Mouse (Mus musculus) stomach, postnatal 0 days (tissue): Measurements from ENCODE around the gene Hist1h2ad. TPM values are rescaled to one million over a fixed set of nuclear protein-coding genes. Genes with fewer than 3 reads are reported as not detected.

Experiments
- ATAC-seq: fragments of 200-750 bp; cut with Nextera tagmentation; 2 replicates; pipeline ENCODE4 v1.8.0; 2017; ENCODE audit not compliant: low FRiP score, low TSS enrichment
- DNase-seq: peaks from one replicate; pipeline ENCODE4 v3.0.0-alpha.2; 2016; ENCODE audit warnings: low spot score
- H3K27ac ChIP-seq: fragments of 300-500 bp; sonication (generic); replicated peaks from 2 replicates; pipeline ENCODE4 v1.5.1; 2014; ENCODE audit warnings: mild to moderate bottlenecking, control low read depth
- H3K27me3 ChIP-seq: fragments of 300-500 bp; sonication (generic); 2 replicates; pipeline ENCODE4 v1.6.1; 2014; ENCODE audit warnings: low read length; ENCODE audit not compliant: control insufficient read depth, insufficient read depth
- H3K36me3 ChIP-seq: fragments of 300-500 bp; sonication (generic); 2 replicates; pipeline ENCODE4 v1.6.1; 2014; ENCODE audit warnings: low read length, mixed read lengths; ENCODE audit not compliant: control insufficient read depth, insufficient read depth
- H3K4me1 ChIP-seq: fragments of 300-500 bp; sonication (generic); replicated peaks from 2 replicates; pipeline ENCODE4 v1.6.1; 2014; ENCODE audit warnings: antibody characterized with exemption; ENCODE audit not compliant: control insufficient read depth, insufficient read depth
- H3K4me2 ChIP-seq: fragments of 300-500 bp; sonication (generic); replicated peaks from 2 replicates; pipeline ENCODE4 v1.6.1; 2014; ENCODE audit warnings: low read depth, mild to moderate bottlenecking, control low read depth, moderate library complexity
- H3K4me3 ChIP-seq: fragments of 300-500 bp; sonication (generic); 2 replicates; pipeline ENCODE4 v1.5.1; 2014; ENCODE audit warnings: low read depth, low read length, control low read depth
- H3K9ac ChIP-seq: fragments of 300-500 bp; sonication (generic); 2 replicates; pipeline ENCODE4 v1.6.1; 2014; ENCODE audit warnings: mild to moderate bottlenecking, low read length, control low read depth, mixed read lengths
- H3K9me3 ChIP-seq: fragments of 300-500 bp; sonication (generic); 2 replicates; pipeline ENCODE4 v1.6.1; 2016; ENCODE audit warnings: low read length; ENCODE audit not compliant: control insufficient read depth
- CTCF ChIP-seq: IDR thresholded peaks from 2 replicates; pipeline ENCODE4 v1.5.1; 2016; ENCODE audit warnings: antibody characterized with exemption, low read depth, mild to moderate bottlenecking, moderate library complexity
- EP300 ChIP-seq: optimal IDR thresholded peaks from 2 replicates; pipeline ENCODE3; 2016; ENCODE audit warnings: antibody characterized with exemption
- whole genome bisulfite sequencing: fragments of 180-500 bp; shearing (Covaris S2); extraction: QIAGEN DNeasy Blood & Tissue Kit; methylation state at CpG from one replicate; pipeline ENCODE4 v1.1.7; 2014; 5-methylcytosine and 5-hydroxymethylcytosine counted together
- polyA plus RNA-seq: library from polyadenylated mRNA; unstranded; fragments of >200 nt; fragmentation: Nextera tagmentation; extraction: Ambion mirVana; gene quantifications from 2 replicates; pipeline ENCODE4 v1.2.1, GENCODE M21; 2015

Gene Hist1h2ad
- polyA plus RNA-seq, 1 experiment from 2014 or later: 0.79 TPM

DNA sequence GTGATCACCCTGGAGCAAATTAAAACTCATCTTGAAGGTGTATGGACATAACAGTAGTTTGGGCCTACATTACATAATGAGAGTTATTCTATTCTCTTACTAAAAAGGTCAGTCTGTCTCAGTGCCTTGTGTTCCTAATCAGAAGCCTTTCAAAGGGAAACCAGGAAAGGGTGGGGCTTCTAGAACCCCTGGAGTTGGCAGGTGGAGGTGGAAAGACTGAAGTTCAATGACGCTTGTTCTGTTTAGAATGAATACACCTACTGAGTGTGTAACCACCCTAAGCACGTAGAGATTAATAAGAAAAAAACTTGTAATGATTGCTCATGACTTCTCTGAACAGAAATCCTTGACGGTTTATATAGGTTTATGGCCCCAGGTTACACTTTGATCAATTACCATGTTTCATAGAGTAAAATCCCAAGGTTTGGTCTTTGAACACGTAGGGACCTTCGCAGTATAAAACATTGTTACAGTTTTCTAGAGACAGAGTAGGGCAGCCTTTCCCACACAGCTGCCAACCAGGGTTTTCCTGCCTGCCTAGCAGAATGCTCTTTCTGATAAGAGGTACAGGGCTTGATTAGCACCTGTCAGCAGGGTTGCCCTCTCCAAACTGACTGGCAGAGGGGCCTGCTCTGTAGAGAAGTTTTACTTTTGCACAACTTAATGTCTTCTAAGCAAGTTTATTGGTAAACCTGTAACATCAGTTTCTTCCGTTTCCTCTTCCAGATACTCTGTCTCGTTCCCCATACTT is 21.6 kb downstream of the Hist1h2ad start:
- H3K4me1 ChIP-seq: no peaks in the 10 kb centered on the region
- H3K9me3 ChIP-seq: no peaks in the 10 kb centered on the region
- TF ChIP-seq CTCF (no peak), EP300 (no peak)
- no peak overlapping the region for H3K4me3 ChIP-seq
- H3K36me3 ChIP-seq: no peaks in the 10 kb centered on the region
- H3K27me3 ChIP-seq: no peaks in the 10 kb centered on the region
- no peak overlapping the region for H3K4me2 ChIP-seq
- H3K27ac ChIP-seq: no peak overlapping the region
- no peak overlapping the region for H3K9ac ChIP-seq
- peak; percentile 29 for DNase-seq
- ATAC-seq: peak; percentile 64; the same call in 1 of the 2 replicates
- 66% methylated on average over 7 of the region's 7 CpGs for WGBS

- H3K27me3 ChIP-seq: no peaks in the 10 kb centered on the region
- H3K4me3 ChIP-seq: no peak overlapping the region
- H3K4me2 ChIP-seq: no peak overlapping the region
- ATAC-seq: 0 out of 2 replicates have a peak, but pooled peaks have one; percentile 57
- H3K27ac ChIP-seq: no peak overlapping the region
- whole genome bisulfite sequencing: 6% methylated on average over 9 of the region's 9 CpGs
- H3K9me3 ChIP-seq: no peaks in the 10 kb centered on the region
- H3K4me1 ChIP-seq: no peaks in the 10 kb centered on the region
- peak; percentile 82 for DNase-seq
- no peaks in the 10 kb centered on the region for H3K36me3 ChIP-seq
- TF ChIP-seq CTCF: peak; percentile 92
- TF ChIP-seq EP300: no peak
- H3K9ac ChIP-seq: no peak overlapping the region
Observed at GRCm38 (mm10) chr13:23597957-23598356, 23.8 kb downstream of the Hist1h2ad start.

- no peak for DNase-seq
- 59% methylated on average over 7 of the region's 7 CpGs for WGBS
- Histone ChIP-seq H3K36me3 (no peaks in the 10 kb centered on the region), H3K4me2 (no peak overlapping the region), H3K4me3 (no peak overlapping the region), H3K27ac (no peak overlapping the region), H3K9me3 (no peaks in the 10 kb centered on the region), H3K4me1 (no peaks in the 10 kb centered on the region), H3K27me3 (no peaks in the 10 kb centered on the region), H3K9ac (no peak overlapping the region)
- TF ChIP-seq EP300 (no peak), CTCF (no peak)
- ATAC-seq: no peak
Observed at GRCm38 (mm10) chr13:23603182-23603699, 29.1 kb downstream of the Hist1h2ad start.

DNA sequence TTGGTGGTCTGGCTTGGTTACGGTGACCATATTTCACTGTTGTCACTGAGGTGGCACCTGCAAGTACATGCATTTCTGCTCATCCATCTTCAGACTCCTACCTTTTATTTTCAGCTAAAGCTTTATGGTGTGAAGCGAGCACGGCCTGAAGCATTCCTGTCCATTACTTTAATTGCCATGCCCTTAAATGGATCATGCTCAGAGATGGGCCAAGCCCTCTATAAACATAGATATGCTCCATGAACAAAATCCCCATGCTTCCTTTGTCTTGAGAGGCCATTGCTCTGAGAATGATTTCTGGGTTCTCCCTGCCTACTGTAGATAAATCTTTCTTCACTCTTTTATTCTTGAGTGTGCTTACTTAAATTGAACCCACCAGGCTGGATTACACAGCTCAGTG is 30.3 kb downstream of the Hist1h2ad start:
- ATAC-seq: no peak
- 60% methylated on average over 3 of the region's 3 CpGs for WGBS
- no peak overlapping the region for H3K4me3 ChIP-seq
- DNase-seq: no peak
- no peak overlapping the region for H3K9ac ChIP-seq
- no peaks in the 10 kb centered on the region for H3K4me1 ChIP-seq
- H3K27me3 ChIP-seq: no peaks in the 10 kb centered on the region
- H3K36me3 ChIP-seq: no peaks in the 10 kb centered on the region
- no peak overlapping the region for H3K4me2 ChIP-seq
- no peak for TF ChIP-seq EP300
- TF ChIP-seq CTCF: no peak
- H3K27ac ChIP-seq: no peak overlapping the region
- H3K9me3 ChIP-seq: no peaks in the 10 kb centered on the region

- ATAC-seq (no peak), DNase-seq (no peak)
- Histone ChIP-seq H3K9me3 (no peaks in the 10 kb centered on the region), H3K4me3 (no peak overlapping the region), H3K4me1 (no peaks in the 10 kb centered on the region), H3K9ac (no peak overlapping the region), H3K4me2 (no peak overlapping the region), H3K36me3 (no peaks in the 10 kb centered on the region), H3K27me3 (no peaks in the 10 kb centered on the region), H3K27ac (no peak overlapping the region)
- 85% methylated on average over 3 of the region's 3 CpGs for WGBS
- TF ChIP-seq EP300 (no peak), CTCF (no peak)
Observed at GRCm38 (mm10) chr13:23605052-23605451, 30.9 kb downstream of the Hist1h2ad start.

DNA sequence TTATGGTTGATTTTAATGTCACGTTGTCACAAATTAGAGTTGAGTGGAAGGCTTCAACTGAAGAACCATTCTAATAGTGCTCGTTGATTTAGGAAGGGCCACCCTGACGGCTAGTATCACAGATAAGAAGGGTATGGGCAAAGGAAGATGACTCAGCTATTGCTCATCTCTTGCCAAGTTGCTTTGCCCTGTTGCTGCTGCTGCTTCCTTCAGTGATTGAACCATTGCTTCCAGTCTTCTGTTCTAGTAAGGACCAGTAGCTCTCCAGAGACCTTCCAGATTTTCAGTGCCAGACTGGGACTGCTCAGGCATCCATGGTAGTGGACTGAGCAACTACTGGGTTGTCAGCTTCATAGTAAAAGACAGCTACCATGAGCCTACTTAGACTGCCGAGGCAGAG is 35.0 kb downstream of the Hist1h2ad start:
- no peak for TF ChIP-seq EP300
- TF ChIP-seq CTCF: no peak
- Histone ChIP-seq H3K9ac (no peak overlapping the region), H3K27me3 (no peaks in the 10 kb centered on the region), H3K27ac (no peak overlapping the region), H3K4me1 (no peaks in the 10 kb centered on the region), H3K4me2 (no peak overlapping the region), H3K9me3 (no peaks in the 10 kb centered on the region), H3K36me3 (no peaks in the 10 kb centered on the region), H3K4me3 (no peak overlapping the region)
- DNase-seq (no peak), ATAC-seq (no peak)
- 77% methylated on average over 4 of the region's 4 CpGs for WGBS
